Mouse (Mus musculus) embryonic facial prominence, embryonic 11.5 days (tissue): ENCODE results near the gene Ubxn11. TPM values are rescaled to one million over a fixed set of nuclear protein-coding genes. Genes with fewer than 3 reads are reported as not detected.
"Not testable (repeated sequence)": the region's sequence is repeated elsewhere in the genome, so short reads cannot be mapped to it uniquely, and the experiment has no call there.

Source experiments
- ATAC-seq: fragments of 200-750 bp; cut with Nextera tagmentation; replicated peaks from 2 replicates; pipeline ENCODE4 v1.8.0; 2017; ENCODE audit warnings: low read depth; ENCODE audit not compliant: insufficient number of reproducible peaks, low FRiP score, low TSS enrichment
- DNase-seq: peaks from one replicate; pipeline ENCODE4 v3.0.0-alpha.2; 2015; ENCODE audit warnings: low spot score
- H3K27ac ChIP-seq: fragments of 300-500 bp; sonication (generic); replicated peaks from 2 replicates; pipeline ENCODE4 v1.5.1; 2014; ENCODE audit warnings: mild to moderate bottlenecking, low read depth, low read length, control low read depth
- H3K27me3 ChIP-seq: fragments of 300-500 bp; sonication (generic); 2 replicates; pipeline ENCODE4 v1.6.1; 2014; ENCODE audit warnings: mild to moderate bottlenecking, low read length, moderate library complexity, mixed read lengths; ENCODE audit not compliant: control insufficient read depth, insufficient read depth
- H3K36me3 ChIP-seq: fragments of 300-500 bp; sonication (generic); replicated peaks from 2 replicates; pipeline ENCODE4 v1.6.1; 2014; ENCODE audit warnings: low read depth, mild to moderate bottlenecking, low read length, moderate library complexity, mixed read lengths; ENCODE audit not compliant: control insufficient read depth, insufficient read depth
- H3K4me1 ChIP-seq: fragments of 300-500 bp; sonication (generic); 2 replicates; pipeline ENCODE4 v1.6.1; 2014; ENCODE audit warnings: low read length, mixed read lengths; ENCODE audit not compliant: control insufficient read depth, insufficient read depth
- H3K4me2 ChIP-seq: fragments of 300-500 bp; sonication (generic); 2 replicates; pipeline ENCODE4 v1.6.1; 2014; ENCODE audit warnings: low read depth, mild to moderate bottlenecking, control low read depth, low read length, moderate library complexity
- H3K4me3 ChIP-seq: fragments of 300-500 bp; sonication (generic); 2 replicates; pipeline ENCODE4 v1.5.1; 2014; ENCODE audit warnings: low read depth, low read length, control low read depth
- H3K9ac ChIP-seq: fragments of 300-500 bp; sonication (generic); replicated peaks from 2 replicates; pipeline ENCODE4 v1.6.1; 2014; ENCODE audit warnings: mild to moderate bottlenecking, control low read depth, low read length
- H3K9me3 ChIP-seq: fragments of 300-500 bp; sonication (generic); replicated peaks from 2 replicates; pipeline ENCODE4 v1.6.1; 2016; ENCODE audit warnings: mild to moderate bottlenecking, low read length, inconsistent platforms, mixed read lengths; ENCODE audit not compliant: control insufficient read depth
- WGBS: fragments of 180-500 bp; shearing (Covaris S2); extraction: QIAGEN DNeasy Blood & Tissue Kit; methylation state at CpG from one replicate; pipeline ENCODE4 v1.1.7; 2014; 5-methylcytosine and 5-hydroxymethylcytosine counted together
- polyA plus RNA-seq: library from polyadenylated mRNA; unstranded; fragments of >200 nt; fragmentation: Nextera tagmentation; extraction: Ambion mirVana; gene quantifications from 2 replicates; pipeline ENCODE4 v1.2.1, GENCODE M21; 2014

Gene Ubxn11
- polyA plus RNA-seq, 1 experiment from 2014 or later: 5.7 TPM

- H3K27me3 ChIP-seq: no peaks in the 10 kb centered on the region
- H3K27ac ChIP-seq: no peak overlapping the region
- no peak overlapping the region for H3K4me2 ChIP-seq
- H3K9ac ChIP-seq: no peak overlapping the region
- H3K9me3 ChIP-seq: no peaks in the 10 kb centered on the region
- ATAC-seq: no peak
- DNase-seq: no peak
- no peaks in the 10 kb centered on the region for H3K4me1 ChIP-seq
- peaks cover 3% of the 10 kb centered on the region for H3K36me3 ChIP-seq
- H3K4me3 ChIP-seq: no peak overlapping the region
- whole genome bisulfite sequencing: 91% methylated on average over 10 of the region's 10 CpGs
These were observed 53.6 kb downstream of the Ubxn11 start for GRCm38 (mm10) chr4:134155961-134156465.

- H3K4me2 ChIP-seq: no peak overlapping the region
- peaks cover 3% of the 10 kb centered on the region; the same call in 1 of the 2 replicates for H3K36me3 ChIP-seq
- ATAC-seq: no peak
- WGBS: 42% methylated on average over 8 of the region's 8 CpGs
- no peaks in the 10 kb centered on the region for H3K27me3 ChIP-seq
- H3K4me3 ChIP-seq: no peak overlapping the region
- no peaks in the 10 kb centered on the region for H3K4me1 ChIP-seq
- no peaks in the 10 kb centered on the region for H3K9me3 ChIP-seq
- H3K27ac ChIP-seq: no peak overlapping the region
- peak; percentile 30 for DNase-seq
- H3K9ac ChIP-seq: no peak overlapping the region
These were observed 54.4 kb downstream of the Ubxn11 start for GRCm38 (mm10) chr4:134156744-134157143.

- Histone ChIP-seq H3K4me1 (no peaks in the 10 kb centered on the region), H3K4me3 (no peak overlapping the region), H3K36me3 (0 out of 2 replicates have a peak, but pooled peaks cover 3% of the 10 kb centered on the region), H3K4me2 (no peak overlapping the region), H3K27me3 (no peaks in the 10 kb centered on the region), H3K9me3 (no peaks in the 10 kb centered on the region), H3K27ac (no peak overlapping the region), H3K9ac (no peak overlapping the region)
- no peak for DNase-seq
- WGBS: 82% methylated on average over 2 of the region's 2 CpGs
- no peak for ATAC-seq
These were observed 55.2 kb downstream of the Ubxn11 start for GRCm38 (mm10) chr4:134157558-134157957.

- Histone ChIP-seq H3K9me3 (no peaks in the 10 kb centered on the region), H3K4me1 (no peaks in the 10 kb centered on the region), H3K9ac (no peak overlapping the region), H3K36me3 (0 out of 2 replicates have a peak, but pooled peaks cover 3% of the 10 kb centered on the region), H3K27me3 (no peaks in the 10 kb centered on the region), H3K4me2 (no peak overlapping the region), H3K27ac (no peak overlapping the region), H3K4me3 (no peak overlapping the region)
- WGBS: 71% methylated on average over 6 of the region's 6 CpGs
- DNase-seq: no peak
- no peak for ATAC-seq
These were observed 56.4 kb downstream of the Ubxn11 start for GRCm38 (mm10) chr4:134158774-134159173.

- not testable (repeated sequence) for ATAC-seq
- 0 out of 2 replicates have a peak overlapping the region, but pooled peaks have one; percentile 34 for H3K9ac ChIP-seq
- 11% methylated on average over 28 of the region's 30 CpGs for WGBS
These were observed 57.7 kb downstream of the Ubxn11 start for GRCm38 (mm10) chr4:134160071-134160470.

GRCm38 (mm10) chr4:134164591-134164990 is 62.2 kb downstream of the Ubxn11 start:
- Histone ChIP-seq H3K4me2 (no peak overlapping the region), H3K4me1 (no peaks in the 10 kb centered on the region), H3K9ac (no peak overlapping the region), H3K27me3 (no peaks in the 10 kb centered on the region), H3K27ac (no peak overlapping the region), H3K9me3 (no peaks in the 10 kb centered on the region), H3K36me3 (no peaks in the 10 kb centered on the region; the same call in 1 of the 2 replicates), H3K4me3 (no peak overlapping the region)
- WGBS: 86% methylated on average over 5 of the region's 6 CpGs
- ATAC-seq (no peak), DNase-seq (no peak)

More at GRCm38 (mm10) chr4:134160071-134160470, 57.7 kb downstream of the Ubxn11 start:
- peak; percentile 49 for DNase-seq
- H3K36me3 ChIP-seq, H3K9me3 ChIP-seq, H3K27ac ChIP-seq, H3K4me1 ChIP-seq, H3K27me3 ChIP-seq: not testable (repeated sequence)
- Histone ChIP-seq H3K4me2 (peak overlapping the region; percentile 53), H3K4me3 (peak overlapping the region; percentile 44)

- Histone ChIP-seq H3K9ac (no peak overlapping the region), H3K27ac (no peak overlapping the region), H3K4me1 (no peaks in the 10 kb centered on the region), H3K4me2 (no peak overlapping the region), H3K36me3 (no peaks in the 10 kb centered on the region; the same call in 1 of the 2 replicates), H3K9me3 (no peaks in the 10 kb centered on the region), H3K27me3 (no peaks in the 10 kb centered on the region), H3K4me3 (no peak overlapping the region)
- WGBS: 68% methylated on average over 6 of the region's 6 CpGs
- DNase-seq (no peak), ATAC-seq (no peak)
These were observed 62.7 kb downstream of the Ubxn11 start for GRCm38 (mm10) chr4:134165024-134165423.

GRCm38 (mm10) chr4:134165548-134166465 is 63.4 kb downstream of the Ubxn11 start:
- ATAC-seq (no peak), DNase-seq (no peak)
- Histone ChIP-seq H3K27me3 (no peaks in the 10 kb centered on the region), H3K4me1 (no peaks in the 10 kb centered on the region), H3K36me3 (no peaks in the 10 kb centered on the region; the same call in 1 of the 2 replicates), H3K4me2 (no peak overlapping the region), H3K9ac (no peak overlapping the region), H3K4me3 (no peak overlapping the region), H3K9me3 (no peaks in the 10 kb centered on the region), H3K27ac (no peak overlapping the region)
- 93% methylated on average over 3 of the region's 3 CpGs for WGBS
